Mouse (Mus musculus): ENCODE data around the gene Olfr518. TPM values are rescaled to one million over a fixed set of nuclear protein-coding genes. Genes with fewer than 3 reads are reported as not detected.

The Olfr518 gene
- 0.26 TPM for polyA plus RNA-seq (2017; shearing (Covaris generic))

DNA sequence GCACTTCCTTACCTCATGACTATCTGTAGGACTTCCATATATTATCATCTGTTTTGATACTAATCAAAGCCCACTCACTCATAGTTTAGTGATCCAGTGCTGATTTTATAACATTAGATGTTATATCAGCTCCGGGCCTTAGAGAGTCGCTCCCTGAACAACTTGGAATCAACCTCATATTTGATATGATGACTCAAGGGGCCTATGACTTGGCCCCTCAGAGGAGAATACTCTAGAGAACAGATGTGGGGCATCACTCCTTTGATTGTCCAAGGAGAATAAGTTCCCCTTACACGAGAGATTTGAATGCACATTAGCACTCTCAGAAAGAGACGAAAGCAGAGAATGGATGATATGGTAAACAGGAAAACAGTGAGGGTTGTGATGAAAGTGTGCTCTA, at the start of gene Olfr518:
Gene Olfr518, minus strand, starts transcription at position 101 of the 400 bp plus-strand sequence.

GRCm38 (mm10) chr7:108933794-108934731, 49.3 kb upstream of the Olfr518 start, which contains the start of gene Eif3f:
TSS of gene Eif3f (plus strand) at chr7:108934417.

GRCm38 (mm10) chr7:108929726-108930393, 45.1 kb upstream of the Olfr518 start, which contains the start of gene Nlrp10:
TSS of gene Nlrp10 (minus strand) at chr7:108930178.

DNA sequence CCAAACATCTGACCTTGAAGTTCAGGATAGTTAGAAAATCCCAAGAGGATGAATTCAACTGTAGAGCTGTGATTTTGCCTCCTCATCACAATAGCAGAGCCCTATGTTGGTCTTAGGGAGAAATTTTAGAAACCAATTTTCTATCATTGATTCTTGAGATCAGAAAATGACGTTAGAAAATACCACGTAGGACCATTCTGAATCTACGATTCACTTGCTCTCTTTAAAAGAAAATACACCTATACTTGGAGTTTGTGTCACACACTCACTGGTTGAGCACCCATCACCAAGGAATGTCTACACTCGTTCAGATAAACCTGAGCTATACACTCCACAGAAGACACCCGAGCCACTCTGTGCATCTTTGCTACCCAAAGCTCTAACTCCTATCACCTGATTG, 9.5 kb upstream of the Olfr518 start, which contains the start of gene Olfr519:
Gene Olfr519, minus strand, starts transcription at position 101 of the 400 bp plus-strand sequence.

DNA sequence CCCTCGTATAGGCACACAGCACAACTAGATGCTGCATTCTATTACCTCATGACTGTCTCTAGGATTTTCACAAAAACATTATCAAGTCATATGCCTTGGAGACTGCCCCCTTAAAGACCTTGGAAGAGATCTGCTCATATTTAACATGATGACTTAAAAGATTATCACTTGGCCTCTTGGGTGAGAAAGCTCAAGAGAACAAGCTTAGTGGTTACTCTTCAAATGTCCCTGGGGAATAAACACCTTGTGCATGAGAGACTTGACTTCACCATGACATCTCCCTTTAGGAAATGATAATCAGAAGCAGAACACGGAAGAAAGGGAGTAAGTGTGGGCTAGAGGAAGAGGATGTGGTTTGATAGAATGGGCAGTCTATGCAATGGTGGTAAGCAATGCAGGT, 12.5 kb downstream of the Olfr518 start, which contains the start of gene Olfr517:
Gene Olfr517, minus strand, starts transcription at position 101 of the 400 bp plus-strand sequence.

DNA sequence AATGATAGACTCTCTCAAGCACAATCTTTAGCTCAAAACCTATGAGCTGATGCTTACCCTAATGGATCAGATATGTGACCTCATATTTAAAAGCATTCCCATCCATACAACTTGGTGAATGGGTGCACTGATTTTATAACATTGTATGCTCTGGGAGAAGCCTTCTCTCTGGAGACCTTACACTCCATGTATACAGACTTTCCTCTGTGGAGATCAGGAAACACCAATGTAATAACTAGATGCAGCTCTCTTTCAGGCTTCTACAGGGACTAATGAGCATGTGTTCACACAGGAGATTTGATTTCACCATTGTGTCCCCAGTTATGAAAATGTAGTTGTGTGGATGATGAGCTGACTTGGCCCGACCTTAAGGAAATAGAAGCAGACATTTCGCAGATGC, 34.4 kb downstream of the Olfr518 start, which contains the start of gene Olfr516:
Gene Olfr516, minus strand, starts transcription at position 101 of the 400 bp plus-strand sequence.

Other genes starting within 250 kb of the Olfr518 start
- not detected for gene Olfr509, start 233.1 kb downstream of the Olfr518 start, polyA plus RNA-seq (2017; shearing (Covaris generic))
- gene Olfr510, start 218.6 kb downstream of the Olfr518 start, polyA plus RNA-seq (2017; shearing (Covaris generic)), result not detected
- not detected for gene Olfr512, start 171.7 kb downstream of the Olfr518 start, polyA plus RNA-seq (2017; shearing (Covaris generic))
- not detected for gene Olfr513, start 134.0 kb downstream of the Olfr518 start, polyA plus RNA-seq (2017; shearing (Covaris generic))
- not detected for gene Olfr514, start 59.0 kb downstream of the Olfr518 start, polyA plus RNA-seq (2017; shearing (Covaris generic))
- not detected for gene Olfr516, start 34.5 kb downstream of the Olfr518 start, polyA plus RNA-seq (2017; shearing (Covaris generic))
- not detected for gene Olfr517, start 12.6 kb downstream of the Olfr518 start, polyA plus RNA-seq (2017; shearing (Covaris generic))
- gene Olfr519, start 9.4 kb upstream of the Olfr518 start, polyA plus RNA-seq (2017; shearing (Covaris generic)), result not detected
- 0.22 TPM for gene Nlrp10, start 45.2 kb upstream of the Olfr518 start, polyA plus RNA-seq (2017; shearing (Covaris generic))
- 174 TPM for gene Eif3f, start 49.4 kb upstream of the Olfr518 start, polyA plus RNA-seq (2017; shearing (Covaris generic))
- 2.5 TPM for gene Tub, start 65.3 kb upstream of the Olfr518 start, polyA plus RNA-seq (2017; shearing (Covaris generic))
- 0.34 TPM for gene Ric3, start 198.3 kb upstream of the Olfr518 start, polyA plus RNA-seq (2017; shearing (Covaris generic))